11 mouse cellular contexts compared by ENCODE assay signal in the genomic region with DNA sequence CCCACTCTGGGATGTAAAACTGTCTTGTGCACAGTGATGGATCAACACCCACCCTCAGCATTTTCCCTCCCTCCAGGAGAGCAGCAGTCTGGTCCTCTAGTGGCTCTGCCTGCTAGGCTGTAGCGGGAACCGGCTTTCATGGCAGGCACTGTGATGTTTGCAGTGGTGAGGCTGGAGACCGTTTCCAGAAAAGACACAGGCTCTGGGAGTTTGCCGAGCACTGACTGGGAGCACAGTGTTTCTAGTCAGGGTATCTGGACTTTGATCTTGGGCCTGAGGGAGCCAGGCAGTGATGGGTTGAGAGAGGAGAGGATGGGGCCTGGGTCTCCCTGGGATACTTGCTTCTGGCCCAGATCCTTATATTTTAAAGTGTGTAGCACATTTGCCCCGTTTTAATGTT.
DNase-seq lines count a peak whose midpoint lies in the region; ATAC-seq lines count a peak whose summit lies in the region.
"Had no signal": no experiment of that assay in that cellular context is flagged by ENCODE, and none has a peak within 500 bp of the region (broad histone marks: within the 10 kb centered on the region; RNA-seq: fewer than 3 reads in every experiment).

No protein-coding gene starts in this region.

- DNase-seq in cerebellum, postnatal 36 days = peak; percentile 17 to 22
- DNase-seq in frontal cortex, postnatal 36 days (ENCODE audit: low spot score in 2 of 2) = peak; percentile 29 to 47
- no peak for DNase-seq in urinary bladder, postnatal 10 days (ENCODE audit: low spot score)
- DNase-seq in spleen, adult 12 weeks (ENCODE audit: low spot score) = no peak
- DNase-seq: liver, postnatal 0 days had no signal

- H3K27me3 ChIP-seq in heart, embryonic 13.5 days (replicated peaks) = 0 out of 2 replicates have a peak, but pooled peaks cover 3% of the 10 kb centered on the region
- H3K27me3 ChIP-seq in heart, embryonic 11.5 days (ENCODE audit: control insufficient read depth, insufficient read depth, low read length) = no peaks in the 10 kb centered on the region
- no peaks in the 10 kb centered on the region for H3K27me3 ChIP-seq in neural tube, embryonic 15.5 days (replicated peaks)
- H3K27me3 ChIP-seq in forebrain, embryonic 12.5 days = no peaks in the 10 kb centered on the region
- H3K27me3 ChIP-seq: midbrain, embryonic 12.5 days had no signal

- H3K4me3 ChIP-seq in heart, embryonic 13.5 days = no peak overlapping the region
- H3K4me3 ChIP-seq in heart, embryonic 11.5 days (ENCODE audit: low read depth, low read length) = no peak overlapping the region
- no peak overlapping the region for H3K4me3 ChIP-seq in neural tube, embryonic 15.5 days (replicated peaks)
- H3K4me3 ChIP-seq in forebrain, embryonic 12.5 days (replicated peaks) = no peak overlapping the region
- H3K4me3 ChIP-seq: erythroblast, embryonic 14.5 days; midbrain, embryonic 12.5 days had no signal

- no peaks in the 10 kb centered on the region for H3K9me3 ChIP-seq in heart, embryonic 13.5 days
- H3K9me3 ChIP-seq in heart, embryonic 11.5 days (replicated peaks; ENCODE audit: control insufficient read depth, low read length) = no peaks in the 10 kb centered on the region
- H3K9me3 ChIP-seq in neural tube, embryonic 15.5 days (replicated peaks) = no peaks in the 10 kb centered on the region
- no peaks in the 10 kb centered on the region for H3K9me3 ChIP-seq in forebrain, embryonic 12.5 days
- H3K9me3 ChIP-seq: midbrain, embryonic 12.5 days had no signal

- 55% methylated on average over 5 of the region's 5 CpGs for WGBS in heart, embryonic 13.5 days
- WGBS in heart, embryonic 11.5 days (ENCODE audit: insufficient replicate concordance) = 56% methylated on average over 5 of the region's 5 CpGs
- WGBS in neural tube, embryonic 15.5 days = 41% methylated on average over 5 of the region's 5 CpGs
- 72% methylated on average over 5 of the region's 5 CpGs for WGBS in forebrain, embryonic 12.5 days

- H3K4me1 ChIP-seq in heart, embryonic 13.5 days = peaks cover 12% of the 10 kb centered on the region; the same call in 1 of the 2 replicates
- H3K4me1 ChIP-seq in heart, embryonic 11.5 days (ENCODE audit: control insufficient read depth, insufficient read depth, low read length) = no peaks in the 10 kb centered on the region; the same call in 1 of the 2 replicates
- peaks cover 29% of the 10 kb centered on the region for H3K4me1 ChIP-seq in neural tube, embryonic 15.5 days
- peaks cover 12% of the 10 kb centered on the region for H3K4me1 ChIP-seq in forebrain, embryonic 12.5 days

- ATAC-seq in heart, embryonic 13.5 days (ENCODE audit: extremely low read depth, insufficient number of reproducible peaks, low FRiP score, low TSS enrichment) = no peak
- no peak for ATAC-seq in heart, embryonic 11.5 days (replicated peaks; ENCODE audit: insufficient number of reproducible peaks, low FRiP score, low TSS enrichment)
- no peak for ATAC-seq in neural tube, embryonic 15.5 days (ENCODE audit: low FRiP score)
- no peak for ATAC-seq in forebrain, embryonic 12.5 days (ENCODE audit: low FRiP score)
- ATAC-seq: liver, postnatal 0 days had no signal

- no peak overlapping the region for H3K9ac ChIP-seq in heart, embryonic 13.5 days
- H3K9ac ChIP-seq in heart, embryonic 11.5 days (ENCODE audit: low read depth, low read length) = no peak overlapping the region
- H3K9ac ChIP-seq in neural tube, embryonic 15.5 days (replicated peaks) = no peak overlapping the region
- no peak overlapping the region for H3K9ac ChIP-seq in forebrain, embryonic 12.5 days
- H3K9ac ChIP-seq: liver, postnatal 0 days; midbrain, embryonic 12.5 days had no signal

- H3K27ac ChIP-seq in heart, embryonic 13.5 days (replicated peaks) = 0 out of 2 replicates have a peak overlapping the region, but pooled peaks have one; percentile 32
- H3K27ac ChIP-seq in heart, embryonic 11.5 days (ENCODE audit: low read depth, low read length) = no peak overlapping the region
- peak overlapping the region; percentile 23; the same call in 1 of the 2 replicates for H3K27ac ChIP-seq in neural tube, embryonic 15.5 days (replicated peaks)
- no peak overlapping the region for H3K27ac ChIP-seq in forebrain, embryonic 12.5 days
- H3K27ac ChIP-seq: midbrain, embryonic 12.5 days had no signal

- no peak overlapping the region for H3K4me2 ChIP-seq in heart, embryonic 13.5 days
- H3K4me2 ChIP-seq in heart, embryonic 11.5 days = no peak overlapping the region
- no peak overlapping the region for H3K4me2 ChIP-seq in neural tube, embryonic 15.5 days
- H3K4me2 ChIP-seq in forebrain, embryonic 12.5 days = no peak overlapping the region
- H3K4me2 ChIP-seq: midbrain, embryonic 12.5 days had no signal

- H3K36me3 ChIP-seq in heart, embryonic 13.5 days = no peaks in the 10 kb centered on the region
- H3K36me3 ChIP-seq in heart, embryonic 11.5 days (ENCODE audit: control insufficient read depth, insufficient read depth, low read length) = no peaks in the 10 kb centered on the region
- no peaks in the 10 kb centered on the region for H3K36me3 ChIP-seq in neural tube, embryonic 15.5 days
- H3K36me3 ChIP-seq in forebrain, embryonic 12.5 days (replicated peaks) = no peaks in the 10 kb centered on the region
- H3K36me3 ChIP-seq: midbrain, embryonic 12.5 days had no signal

Comparison
In these comparisons a context has a peak if more than half of its experiments do, and no peak if none do; other contexts are left out.
1. H3K27ac ChIP-seq: peak in heart, embryonic 13.5 days (single experiment) and neural tube, embryonic 15.5 days (single experiment); none in heart, embryonic 11.5 days (single experiment) and forebrain, embryonic 12.5 days (single experiment).
2. DNase-seq: peak in cerebellum, postnatal 36 days (2 of 2) and frontal cortex, postnatal 36 days (2 of 2); none in urinary bladder, postnatal 10 days (single experiment) and spleen, adult 12 weeks (single experiment).